Mouse (Mus musculus): ENCODE measurements around the gene Exoc6b. TPM values are rescaled to one million over a fixed set of nuclear protein-coding genes. Genes with fewer than 3 reads are reported as not detected.
"Not testable (repeated sequence)": the region's sequence is repeated elsewhere in the genome, so short reads cannot be mapped to it uniquely, and the experiment has no call there.

The Exoc6b gene
- polyA plus RNA-seq, 1 experiment from 2014 or later = 2.7 TPM

GRCm38 (mm10) chr6:84626398-84626797 lies 442.9 kb downstream of the Exoc6b start:
- Histone ChIP-seq H3K9me3 (replicated peaks) (no peaks in the 10 kb centered on the region), H3K9ac (no peak overlapping the region), H3K27ac (replicated peaks) (no peak overlapping the region), H3K36me3 (replicated peaks) (no peaks in the 10 kb centered on the region), H3K27me3 (no peaks in the 10 kb centered on the region), H3K4me2 (no peak overlapping the region), H3K4me3 (replicated peaks) (no peak overlapping the region), H3K4me1 (replicated peaks) (0 out of 2 replicates have a peak, but pooled peaks cover 3% of the 10 kb centered on the region)
- ATAC-seq (ENCODE audit: insufficient read depth) = no peak
- 65% methylated on average over 2 of the region's 2 CpGs for WGBS (ENCODE audit: insufficient replicate concordance)

GRCm38 (mm10) chr6:84619166-84619565 lies 450.1 kb downstream of the Exoc6b start:
- 78% methylated on average over 6 of the region's 6 CpGs for WGBS (ENCODE audit: insufficient replicate concordance)

GRCm38 (mm10) chr6:84617051-84617450 lies 452.3 kb downstream of the Exoc6b start:
- H3K36me3 ChIP-seq (replicated peaks) = no peaks in the 10 kb centered on the region
- no peaks in the 10 kb centered on the region for H3K4me1 ChIP-seq (replicated peaks)
- no peak for ATAC-seq (ENCODE audit: insufficient read depth)
- H3K4me2 ChIP-seq = no peak overlapping the region
- no peak overlapping the region for H3K9ac ChIP-seq
- H3K27me3 ChIP-seq = no peaks in the 10 kb centered on the region
- H3K9me3 ChIP-seq (replicated peaks) = no peaks in the 10 kb centered on the region
- H3K27ac ChIP-seq (replicated peaks) = no peak overlapping the region
- WGBS (ENCODE audit: insufficient replicate concordance) = 76% methylated on average over 1 of the region's 1 CpGs
- H3K4me3 ChIP-seq (replicated peaks) = no peak overlapping the region

More at GRCm38 (mm10) chr6:84619166-84619565, 450.1 kb downstream of the Exoc6b start:
- no peak for ATAC-seq (ENCODE audit: insufficient read depth)
- Histone ChIP-seq H3K4me2 (no peak overlapping the region), H3K4me1 (replicated peaks) (no peaks in the 10 kb centered on the region), H3K27me3 (no peaks in the 10 kb centered on the region), H3K27ac (replicated peaks) (no peak overlapping the region), H3K9ac (no peak overlapping the region), H3K36me3 (replicated peaks) (no peaks in the 10 kb centered on the region), H3K4me3 (replicated peaks) (no peak overlapping the region), H3K9me3 (replicated peaks) (no peaks in the 10 kb centered on the region)

GRCm38 (mm10) chr6:84616586-84616985 lies 452.7 kb downstream of the Exoc6b start:
- no peak overlapping the region for H3K4me2 ChIP-seq
- H3K9ac ChIP-seq = no peak overlapping the region
- no peaks in the 10 kb centered on the region for H3K27me3 ChIP-seq
- no peak for ATAC-seq (ENCODE audit: insufficient read depth)
- no peak overlapping the region for H3K27ac ChIP-seq (replicated peaks)
- H3K36me3 ChIP-seq (replicated peaks) = no peaks in the 10 kb centered on the region
- H3K4me3 ChIP-seq (replicated peaks) = no peak overlapping the region
- WGBS (ENCODE audit: insufficient replicate concordance) = 47% methylated on average over 1 of the region's 1 CpGs
- no peaks in the 10 kb centered on the region for H3K4me1 ChIP-seq (replicated peaks)
- no peaks in the 10 kb centered on the region for H3K9me3 ChIP-seq (replicated peaks)

- WGBS (ENCODE audit: insufficient replicate concordance) = 68% methylated on average over 3 of the region's 3 CpGs
- H3K9me3 ChIP-seq (replicated peaks) = no peaks in the 10 kb centered on the region
- no peaks in the 10 kb centered on the region for H3K4me1 ChIP-seq (replicated peaks)
- H3K4me2 ChIP-seq = no peak overlapping the region
- no peak overlapping the region for H3K9ac ChIP-seq
- H3K4me3 ChIP-seq (replicated peaks) = no peak overlapping the region
- H3K27ac ChIP-seq (replicated peaks) = no peak overlapping the region
- no peaks in the 10 kb centered on the region for H3K36me3 ChIP-seq (replicated peaks)
- no peak for ATAC-seq (ENCODE audit: insufficient read depth)
- H3K27me3 ChIP-seq = no peaks in the 10 kb centered on the region
Observed at GRCm38 (mm10) chr6:84613561-84613960, 455.8 kb downstream of the Exoc6b start.

- Histone ChIP-seq H3K4me2 (no peak overlapping the region), H3K27me3 (no peaks in the 10 kb centered on the region)
- WGBS (ENCODE audit: insufficient replicate concordance) = 37% methylated on average over 1 of the region's 1 CpGs
Observed at GRCm38 (mm10) chr6:84601136-84601889, 468.0 kb downstream of the Exoc6b start.

GRCm38 (mm10) chr6:84599296-84599695 lies 470.0 kb downstream of the Exoc6b start:
- ATAC-seq (ENCODE audit: insufficient read depth) = not testable (repeated sequence)
- 58% methylated on average over 3 of the region's 3 CpGs for WGBS (ENCODE audit: insufficient replicate concordance)

More at GRCm38 (mm10) chr6:84601136-84601889, 468.0 kb downstream of the Exoc6b start:
- Histone ChIP-seq H3K9ac (no peak overlapping the region), H3K36me3 (replicated peaks) (no peaks in the 10 kb centered on the region), H3K27ac (replicated peaks) (no peak overlapping the region), H3K4me1 (replicated peaks) (no peaks in the 10 kb centered on the region), H3K4me3 (replicated peaks) (no peak overlapping the region), H3K9me3 (replicated peaks) (no peaks in the 10 kb centered on the region)
- ATAC-seq (ENCODE audit: insufficient read depth) = no peak

GRCm38 (mm10) chr6:84598725-84599124 lies 470.6 kb downstream of the Exoc6b start:
- Histone ChIP-seq H3K9ac (no peak overlapping the region), H3K4me1 (replicated peaks) (no peaks in the 10 kb centered on the region), H3K36me3 (replicated peaks) (no peaks in the 10 kb centered on the region), H3K4me2 (no peak overlapping the region), H3K27ac (replicated peaks) (no peak overlapping the region), H3K4me3 (replicated peaks) (no peak overlapping the region), H3K9me3 (replicated peaks) (no peaks in the 10 kb centered on the region), H3K27me3 (peaks cover 5% of the 10 kb centered on the region; the same call in 1 of the 2 replicates)
- WGBS (ENCODE audit: insufficient replicate concordance) = 60% methylated on average over 3 of the region's 3 CpGs
- no peak for ATAC-seq (ENCODE audit: insufficient read depth)

More at GRCm38 (mm10) chr6:84599296-84599695, 470.0 kb downstream of the Exoc6b start:
- H3K36me3 ChIP-seq (replicated peaks); H3K4me2 ChIP-seq; H3K27ac ChIP-seq (replicated peaks); H3K9ac ChIP-seq; H3K4me1 ChIP-seq (replicated peaks); H3K9me3 ChIP-seq (replicated peaks); H3K27me3 ChIP-seq; H3K4me3 ChIP-seq (replicated peaks): not testable (repeated sequence)

- Histone ChIP-seq H3K4me2 (no peak overlapping the region), H3K36me3 (replicated peaks) (no peaks in the 10 kb centered on the region), H3K27ac (replicated peaks) (no peak overlapping the region), H3K27me3 (peaks cover 35% of the 10 kb centered on the region), H3K9ac (no peak overlapping the region), H3K9me3 (replicated peaks) (no peaks in the 10 kb centered on the region), H3K4me3 (replicated peaks) (no peak overlapping the region), H3K4me1 (replicated peaks) (no peaks in the 10 kb centered on the region; the same call in 1 of the 2 replicates)
- no peak for ATAC-seq (ENCODE audit: insufficient read depth)
- WGBS (ENCODE audit: insufficient replicate concordance) = 38% methylated on average over 3 of the region's 3 CpGs
Observed at GRCm38 (mm10) chr6:84594626-84595025, 474.7 kb downstream of the Exoc6b start.

- Histone ChIP-seq H3K9ac (no peak within 1 kb of the TSS), H3K4me3 (replicated peaks) (no peak within 1 kb of the TSS), H3K4me2 (no peak within 1 kb of the TSS), H3K27ac (replicated peaks) (no peak within 1 kb of the TSS), H3K27me3 (peaks cover 44% of the 10 kb centered on the region), H3K36me3 (replicated peaks) (no peaks in the 10 kb centered on the region), H3K9me3 (replicated peaks) (no peaks in the 10 kb centered on the region), H3K4me1 (replicated peaks) (peaks cover 5% of the 10 kb centered on the region; the same call in 1 of the 2 replicates)
- WGBS (ENCODE audit: insufficient replicate concordance) = 81% methylated on average over 10 of the region's 10 CpGs
- ATAC-seq (ENCODE audit: insufficient read depth) = no peak
Observed at GRCm38 (mm10) chr6:84593693-84594092, 475.6 kb downstream of the Exoc6b start, which contains the start of gene Cyp26b1. TSS of gene Cyp26b1 (minus strand) at chr6:84593908.

- ATAC-seq (ENCODE audit: insufficient read depth) = no peak
- H3K4me3 ChIP-seq (replicated peaks) = no peak overlapping the region
- H3K4me1 ChIP-seq (replicated peaks) = peaks cover 15% of the 10 kb centered on the region
- no peaks in the 10 kb centered on the region for H3K36me3 ChIP-seq (replicated peaks)
- H3K4me2 ChIP-seq = no peak overlapping the region
- WGBS (ENCODE audit: insufficient replicate concordance) = 53% methylated on average over 6 of the region's 6 CpGs
- no peak overlapping the region for H3K27ac ChIP-seq (replicated peaks)
- no peak overlapping the region for H3K9ac ChIP-seq
- no peaks in the 10 kb centered on the region for H3K9me3 ChIP-seq (replicated peaks)
- peaks cover 69% of the 10 kb centered on the region for H3K27me3 ChIP-seq
Observed at GRCm38 (mm10) chr6:84590961-84591745, 478.2 kb downstream of the Exoc6b start.

Measured in liver, embryonic 15.5 days (tissue).